Mouse (Mus musculus) heart, postnatal 0 days (tissue): Measurements from ENCODE around the gene Plau.

Experiments
- CTCF ChIP-seq: IDR thresholded peaks from 2 replicates; pipeline ENCODE4 v1.5.1; 2016; ENCODE audit warnings: antibody characterized with exemption, control low read depth, low read depth
- EP300 ChIP-seq: IDR thresholded peaks from 2 replicates; pipeline ENCODE4 v1.6.1; 2016; ENCODE audit warnings: antibody characterized with exemption, low read depth

DNA sequence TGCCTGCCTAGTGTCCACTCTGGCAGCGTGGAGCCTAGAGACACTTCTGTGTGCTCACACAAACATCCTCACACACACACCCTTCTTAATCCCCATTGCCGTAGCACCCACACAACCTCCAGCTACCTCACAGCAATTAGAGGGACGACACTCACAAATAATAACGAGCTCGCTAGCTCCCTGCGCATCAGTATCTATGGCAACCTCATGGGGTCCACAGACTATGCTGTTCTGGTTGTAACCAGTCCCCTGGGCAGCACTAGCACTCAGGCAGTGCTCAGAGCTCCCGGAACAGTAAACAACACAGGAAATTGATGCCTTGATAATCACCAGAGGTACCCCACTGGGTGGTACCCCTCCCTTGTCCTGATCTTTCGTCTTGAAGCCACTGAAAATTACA lies 39.8 kb upstream of the Plau start:
- TF ChIP-seq CTCF = no peak
- no peak for TF ChIP-seq EP300
